Mouse (Mus musculus) CD4-positive, CD25-positive, alpha-beta regulatory T cell, adult 4 months (primary cell): ENCODE measurements around the gene Tcf12. TPM values are rescaled to one million over a fixed set of nuclear protein-coding genes. Genes with fewer than 3 reads are reported as not detected.

Source experiments
- ATAC-seq: one replicate; pipeline ENCODE4 v1.8.0; 2017
- polyA plus RNA-seq, 2 experiments: library from polyadenylated mRNA; unstranded; fragments of 100-300 nt; shearing (Covaris generic); gene quantifications; one replicate each; pipeline ENCODE4 v1.2.1; 2017

Gene Tcf12
- polyA plus RNA-seq, 2 experiments from 2014 or later = 33.8 to 39.6 TPM

- ATAC-seq = no peak
Measured at GRCm38 (mm10) chr9:71831756-71832699, 279.6 kb downstream of the Tcf12 start.

DNA sequence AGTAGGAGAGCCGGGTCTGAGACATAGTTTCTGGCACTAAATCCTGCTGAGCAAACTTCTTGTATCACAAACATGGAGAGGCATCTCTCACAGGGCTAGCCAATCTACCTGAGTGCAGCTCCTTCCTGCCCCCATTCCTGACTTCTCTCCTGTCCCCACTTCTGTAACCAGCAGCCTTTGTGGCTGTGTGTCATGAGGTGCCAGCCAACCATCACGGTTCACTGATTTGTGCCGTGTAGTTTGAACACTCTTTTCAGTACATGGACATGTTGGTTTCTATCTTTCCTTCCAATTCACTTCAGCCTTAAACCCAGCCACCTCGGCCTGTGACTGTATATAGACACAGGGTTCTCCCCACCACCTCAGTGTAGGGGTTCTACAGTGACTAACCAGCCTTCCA, 280.7 kb downstream of the Tcf12 start:
- ATAC-seq = no peak

GRCm38 (mm10) chr9:71830365-71830764, 281.3 kb downstream of the Tcf12 start:
- ATAC-seq = no peak

DNA sequence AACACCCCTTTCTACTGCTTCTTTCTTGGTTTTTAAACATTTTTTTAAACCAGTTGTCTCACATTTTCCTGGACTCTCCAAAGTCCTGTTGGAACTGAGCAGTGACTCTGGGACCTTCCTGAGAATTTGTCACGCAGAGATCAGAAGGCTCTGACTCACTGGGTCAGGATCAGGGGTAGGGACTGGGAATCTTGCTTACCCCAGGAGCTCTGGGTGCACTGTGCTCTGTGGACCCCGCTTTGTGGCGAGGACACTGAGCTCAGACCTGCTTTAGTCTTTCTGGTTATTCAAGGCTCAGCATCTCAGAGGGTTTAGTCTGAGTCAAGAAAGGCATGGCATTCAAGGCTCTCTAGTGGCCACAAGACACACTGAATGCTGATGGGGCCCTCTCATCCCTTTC, 281.9 kb downstream of the Tcf12 start:
- no peak for ATAC-seq

DNA sequence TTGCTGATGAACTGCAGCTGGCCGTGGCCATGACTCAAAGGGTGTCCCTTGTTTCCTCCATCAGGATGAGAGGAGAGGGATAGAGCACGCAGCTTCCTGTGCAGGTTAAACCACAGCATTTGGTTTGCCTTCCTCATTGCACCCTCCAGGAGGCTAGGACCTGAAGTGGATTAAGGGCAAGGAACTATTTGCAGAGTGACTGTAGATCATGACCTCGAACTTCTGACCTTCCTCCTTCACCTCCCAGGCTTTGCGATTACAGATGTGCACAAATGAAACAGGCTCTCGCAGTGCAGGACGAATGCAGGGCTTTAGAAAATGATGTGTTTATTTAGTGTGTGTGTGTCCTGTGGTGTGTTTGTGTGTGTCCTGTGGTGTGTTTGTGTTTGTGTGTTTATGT, 282.5 kb downstream of the Tcf12 start:
- ATAC-seq = no peak

- ATAC-seq = no peak
Measured at GRCm38 (mm10) chr9:71827371-71827770, 284.3 kb downstream of the Tcf12 start.

- no peak for ATAC-seq
Measured at GRCm38 (mm10) chr9:71826040-71826525, 285.6 kb downstream of the Tcf12 start.

GRCm38 (mm10) chr9:71822003-71822402, 289.7 kb downstream of the Tcf12 start:
- no peak for ATAC-seq

DNA sequence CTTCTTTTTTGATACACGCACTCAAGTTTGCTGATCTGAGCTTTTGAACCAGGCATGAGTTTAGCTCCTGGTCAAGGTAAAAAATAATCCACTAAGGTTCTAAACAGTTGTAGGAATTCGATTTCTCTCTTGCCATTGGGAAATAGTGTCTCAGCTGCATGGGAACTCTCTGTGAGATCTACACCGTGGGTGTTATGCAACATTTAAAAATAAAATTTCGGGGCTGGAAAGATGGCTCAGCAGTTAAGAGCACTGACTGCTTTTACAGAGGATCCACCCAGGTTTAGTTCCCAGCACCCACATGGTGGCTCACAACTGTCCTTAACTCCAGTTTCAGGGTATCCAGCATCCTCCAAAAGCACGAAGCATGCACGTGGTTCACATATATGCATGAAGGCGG, 293.2 kb downstream of the Tcf12 start:
- no peak for ATAC-seq

DNA sequence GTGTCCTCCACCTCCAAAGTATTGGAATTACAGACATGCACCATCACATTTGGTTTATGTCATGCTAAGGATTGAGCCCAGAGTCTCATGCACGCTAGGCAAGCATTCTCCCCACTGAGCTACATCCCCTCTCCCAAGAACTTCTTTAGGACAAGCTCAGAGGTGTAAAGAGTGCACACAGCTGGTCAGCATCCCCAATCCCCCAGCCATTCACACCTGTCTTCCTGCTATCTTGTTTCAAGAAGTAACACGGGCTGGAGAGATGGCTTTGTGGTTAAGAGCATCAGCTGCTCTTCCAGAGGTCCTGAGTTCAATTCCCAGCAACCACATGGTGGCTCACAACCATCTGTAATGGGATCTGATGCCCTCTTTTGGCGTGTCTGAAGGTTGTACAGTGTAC, 295.6 kb downstream of the Tcf12 start:
- no peak for ATAC-seq

GRCm38 (mm10) chr9:71813565-71813964, 298.1 kb downstream of the Tcf12 start:
- ATAC-seq = no peak

DNA sequence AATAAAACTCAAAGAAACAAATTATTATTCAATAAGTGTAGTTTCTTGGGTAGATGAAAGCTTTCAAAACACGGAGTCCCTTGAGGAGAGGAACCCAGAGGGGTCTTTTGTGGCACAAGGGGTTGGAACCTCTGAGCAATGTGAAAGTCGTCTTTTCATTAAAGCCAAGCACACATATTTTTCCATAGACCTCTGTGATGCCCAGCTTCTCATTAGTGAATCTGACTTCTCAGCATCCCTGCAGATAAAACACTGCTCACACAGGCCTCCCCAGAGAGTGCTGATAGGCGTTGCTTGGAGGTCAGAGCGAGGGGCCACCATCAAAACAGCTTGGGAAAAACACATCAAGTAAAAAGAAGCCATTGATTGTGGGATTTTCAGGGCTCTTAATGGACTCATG, 298.8 kb downstream of the Tcf12 start:
- ATAC-seq = no peak

- no peak for ATAC-seq
Measured at GRCm38 (mm10) chr9:71812402-71812801, 299.3 kb downstream of the Tcf12 start.

DNA sequence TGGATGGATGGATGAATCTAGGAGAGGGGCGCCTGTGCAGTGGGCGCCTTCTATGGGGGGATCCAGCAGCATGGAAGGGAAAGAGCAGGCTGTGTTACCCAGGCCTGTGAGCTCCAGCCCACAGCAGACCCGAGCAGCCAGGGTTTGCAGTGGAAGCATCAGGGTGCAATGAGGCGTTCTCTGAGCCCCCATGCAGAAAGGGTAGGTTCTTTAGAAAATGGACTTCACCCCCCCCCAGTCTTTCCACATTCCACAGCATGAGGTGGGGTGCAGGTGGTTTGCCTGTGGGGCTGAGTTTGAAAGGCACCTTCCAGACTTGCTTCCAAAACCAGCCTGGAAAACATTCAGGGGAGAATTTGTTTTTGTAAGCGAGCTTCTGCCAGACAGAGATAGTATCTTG, 300.3 kb downstream of the Tcf12 start:
- no peak for ATAC-seq

DNA sequence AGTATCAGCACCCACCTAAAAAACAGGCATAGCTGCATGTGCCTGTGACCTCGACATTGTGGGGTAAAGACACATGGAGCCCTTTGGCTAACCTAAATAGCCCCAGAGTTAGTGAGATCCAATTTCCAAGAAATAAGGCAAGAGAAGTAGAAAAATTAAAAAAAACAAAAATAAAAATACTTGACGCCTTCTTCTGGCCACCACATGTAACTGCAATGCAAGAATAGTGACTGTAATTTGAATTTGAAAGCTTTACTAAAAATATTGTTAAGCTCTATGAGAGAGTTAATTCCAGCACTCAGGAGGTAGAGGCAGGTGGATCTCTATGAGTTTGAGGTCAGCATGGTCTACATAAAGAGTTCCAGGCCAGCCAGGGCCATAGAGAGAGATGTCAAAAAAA, 300.9 kb downstream of the Tcf12 start:
- ATAC-seq = no peak

DNA sequence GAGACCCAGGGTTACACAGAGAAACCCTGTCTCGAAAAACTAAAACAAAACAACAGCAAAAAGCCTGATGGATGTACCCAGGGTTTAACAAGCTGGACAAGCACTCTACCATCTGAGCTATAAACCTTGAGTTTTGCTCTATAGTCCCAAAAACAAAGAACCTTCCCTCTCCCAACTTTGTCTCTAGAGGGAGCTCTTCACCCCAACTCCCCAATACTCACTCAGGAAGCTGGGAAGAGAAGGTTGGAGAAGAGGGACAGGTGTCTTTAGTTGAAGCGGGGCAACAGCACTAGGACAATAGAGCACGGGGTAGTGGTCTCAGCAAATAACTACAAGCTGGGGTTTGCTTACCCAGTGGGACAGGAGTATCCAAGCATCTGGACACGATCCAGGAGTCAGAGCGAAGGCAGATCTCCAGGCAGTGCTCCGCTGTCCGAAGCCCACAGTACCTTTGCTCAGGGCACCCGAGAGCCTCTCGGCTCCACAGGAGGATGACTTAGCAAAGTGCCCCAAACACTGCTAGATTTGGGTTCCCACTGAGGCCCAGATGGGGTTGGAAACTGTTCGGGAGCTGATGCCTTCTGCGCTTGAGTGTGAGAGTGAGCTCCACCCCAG, 302.9 kb downstream of the Tcf12 start:
- no peak for ATAC-seq

DNA sequence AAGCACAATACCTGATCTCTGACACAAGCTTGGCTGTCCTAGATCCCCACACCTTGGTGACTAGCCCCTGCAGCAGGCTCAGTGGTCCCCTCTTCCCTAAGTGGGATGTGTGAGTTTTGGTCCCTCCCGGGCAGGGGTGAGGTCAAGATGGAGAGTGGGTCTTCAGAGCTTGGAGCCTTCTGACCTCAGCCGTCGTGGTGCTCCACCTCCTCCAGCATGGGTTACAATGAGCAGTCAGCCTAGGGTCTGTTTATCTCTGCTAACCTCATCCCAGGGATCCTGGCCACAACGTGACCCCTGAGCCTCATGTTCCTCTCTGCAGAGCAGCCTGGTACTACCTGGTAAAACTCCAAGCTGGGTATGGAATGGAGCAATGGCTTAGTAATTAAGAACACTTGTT, 303.9 kb downstream of the Tcf12 start:
- no peak for ATAC-seq

DNA sequence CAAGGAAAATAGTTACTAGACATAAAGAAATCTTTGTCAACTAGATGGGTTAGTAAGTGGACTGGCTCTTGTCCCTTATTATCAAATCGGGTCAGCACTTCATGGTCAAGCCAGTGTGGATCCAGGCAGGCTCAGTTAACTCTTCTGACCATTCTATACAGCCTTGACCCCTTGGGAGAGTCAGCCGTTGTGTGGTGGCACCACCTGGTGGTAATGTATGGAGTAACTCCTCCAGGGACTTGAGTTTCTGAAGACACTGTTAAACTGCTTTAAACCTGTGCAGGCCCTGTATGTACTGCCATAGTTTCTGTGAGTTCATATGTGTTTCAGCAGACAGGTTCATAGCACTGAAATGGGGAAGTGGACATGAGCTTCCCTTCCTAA, 305.3 kb downstream of the Tcf12 start:
- no peak for ATAC-seq

DNA sequence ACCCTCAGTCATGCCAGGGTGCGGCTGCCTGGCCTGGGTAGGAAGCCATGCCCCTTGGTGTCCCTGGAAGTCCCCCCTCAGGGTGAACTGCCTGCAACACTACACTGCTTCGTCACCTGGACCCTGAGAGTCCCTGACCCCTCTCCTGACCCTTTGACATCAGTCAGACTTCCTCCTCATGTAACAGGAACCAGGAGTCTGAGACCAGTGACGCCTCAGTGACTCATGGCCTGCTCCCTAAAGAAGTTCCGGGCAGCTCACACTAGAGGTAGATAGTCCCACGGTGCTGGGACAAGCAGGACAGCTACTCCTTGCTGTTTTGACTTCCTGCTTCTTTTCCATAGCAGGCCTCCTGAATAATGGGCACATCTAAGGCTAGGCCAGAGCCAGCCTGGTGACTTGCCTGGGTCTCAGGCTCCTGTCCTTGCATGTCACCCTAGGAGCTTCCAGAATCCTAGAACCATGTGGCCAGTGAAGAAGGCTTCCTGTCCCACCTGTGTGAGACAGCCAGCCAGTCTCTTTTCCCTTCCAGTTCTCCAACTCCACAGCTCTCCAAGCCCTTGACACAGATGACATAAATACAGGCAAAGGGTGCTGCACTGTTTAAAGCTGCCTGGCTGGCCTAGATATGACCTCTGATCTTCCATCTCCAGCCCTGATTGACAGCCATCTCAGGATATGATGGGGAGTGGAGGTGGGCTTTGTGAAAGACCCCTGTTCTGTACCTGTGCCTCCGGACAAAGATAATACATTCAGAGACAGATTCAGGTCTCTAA, 305.8 kb downstream of the Tcf12 start:
- no peak for ATAC-seq

DNA sequence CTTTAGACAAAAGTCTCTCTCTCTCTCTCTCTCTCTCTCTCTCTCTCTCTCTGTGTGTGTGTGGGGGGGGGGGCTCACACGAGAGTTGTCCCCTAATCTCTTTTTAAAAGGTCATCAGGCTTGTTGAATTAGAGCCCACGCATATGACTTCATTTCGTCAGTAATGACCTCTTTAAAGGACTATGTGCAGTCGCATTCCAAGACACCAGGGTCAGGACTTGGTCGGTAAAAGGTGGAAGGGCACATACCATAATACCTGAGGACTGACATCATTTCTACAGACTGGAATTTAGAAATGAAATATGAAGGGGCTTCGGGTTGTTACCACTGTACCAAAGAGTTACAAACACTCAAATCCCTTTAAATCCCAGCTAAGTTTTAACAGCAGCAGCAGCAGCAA, 307.6 kb downstream of the Tcf12 start:
- ATAC-seq = no peak

- ATAC-seq = no peak
Measured at GRCm38 (mm10) chr9:71803281-71803680, 308.4 kb downstream of the Tcf12 start.

GRCm38 (mm10) chr9:71799598-71799997, 312.1 kb downstream of the Tcf12 start:
- no peak for ATAC-seq

DNA sequence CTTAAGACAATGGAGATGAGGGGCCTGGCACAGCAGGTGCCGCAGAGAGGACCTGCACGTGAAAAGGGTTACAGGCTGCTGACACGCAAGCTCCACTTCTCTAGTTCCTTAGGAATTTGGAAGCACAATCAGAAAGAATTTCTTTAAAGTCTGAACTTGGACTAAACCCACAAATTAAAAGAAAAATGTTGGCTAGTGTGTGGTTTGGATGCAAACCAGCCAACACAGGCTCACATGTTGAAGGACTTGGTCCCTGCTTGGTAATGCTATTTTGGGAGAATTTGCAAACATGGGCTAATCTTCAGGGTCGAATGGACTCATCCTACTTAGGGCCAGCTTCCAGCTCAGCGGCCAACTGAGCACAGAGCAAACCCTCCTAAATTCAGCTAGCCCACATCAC, 313.5 kb downstream of the Tcf12 start:
- ATAC-seq = no peak
